Mouse (Mus musculus): Measurements from ENCODE around the gene Art1. TPM values are rescaled to one million over a fixed set of nuclear protein-coding genes. Genes with fewer than 3 reads are reported as not detected.

Art1 gene
- total and polyA plus RNA-seq, 3 experiments: 0.20 to 0.67 (median 0.21) TPM

GRCm38 (mm10) chr7:102109746-102110145 lies 8.2 kb downstream of the Art1 start:
- Histone ChIP-seq H3K79me2 (replicated peaks; ENCODE audit: control insufficient read depth, extremely low read depth, insufficient read depth, poor library complexity, severe bottlenecking) (no peaks in the 10 kb centered on the region), H3K9me3 (replicated peaks; ENCODE audit: low read length) (no peaks in the 10 kb centered on the region), H3K36me3 (replicated peaks in 1 of 2; ENCODE audit: control insufficient read depth in 1 of 2, insufficient read depth in 1 of 2, low read length in 1 of 2) (no peaks in the 10 kb centered on the region), H3K9ac (ENCODE audit: insufficient read depth, low read depth) (no peak overlapping the region), H3K4me1 (ENCODE audit: control insufficient read depth in 1 of 2, insufficient read depth in 2 of 2) (peaks cover 2 to 5% of the 10 kb centered on the region in 2 experiments; a peak in 1 of 4 replicates), H3K4me2 (ENCODE audit: insufficient read depth, low read depth, poor library complexity, severe bottlenecking) (no peak overlapping the region), H3K27me3 (replicated peaks) (no peaks in the 10 kb centered on the region), H3K27ac (ENCODE audit: insufficient read depth, low read depth) (no peak overlapping the region), H3K4me3 (replicated peaks in 1 of 3; ENCODE audit: low read depth in 2 of 3, low read length in 2 of 3, poor library complexity in 1 of 3) (no peak overlapping the region)
- TF ChIP-seq HCFC1 (IDR thresholded peaks at IDR 0.05; ENCODE audit: low read depth, low read length): no peak
- no peak for TF ChIP-seq USF2 (conservative IDR thresholded peaks at IDR 0.05; ENCODE audit: low read depth, low read length)
- no peak for TF ChIP-seq ZMIZ1 (IDR thresholded peaks at IDR 0.05; ENCODE audit: low read depth, low read length)
- TF ChIP-seq EP300 (IDR thresholded peaks at IDR 0.05; ENCODE audit: low read length): no peak
- dilution Hi-C loops (cut with MboI; ENCODE audit: extremely low pct_ligation_motif_present, extremely low pct_unique_long_range_greater_than_20kb, low sequenced_read_pairs) (no loop called here), in situ Hi-C loops (cut with MboI; ENCODE audit: low pct_ligation_motif_present, low pct_unique_long_range_greater_than_20kb, low sequenced_read_pairs) (no loop called here)
- DNase-seq (ENCODE audit: extremely low read depth): no peak

GRCm38 (mm10) chr7:102113151-102113729 lies 11.7 kb downstream of the Art1 start:
- no peak for DNase-seq (ENCODE audit: extremely low read depth)
- Histone ChIP-seq H3K27me3 (replicated peaks) (no peaks in the 10 kb centered on the region), H3K27ac (ENCODE audit: insufficient read depth, low read depth) (no peak overlapping the region), H3K4me3 (replicated peaks in 1 of 3; ENCODE audit: low read depth in 2 of 3, low read length in 2 of 3, poor library complexity in 1 of 3) (no peak overlapping the region), H3K9me3 (replicated peaks; ENCODE audit: low read length) (no peaks in the 10 kb centered on the region), H3K9ac (ENCODE audit: insufficient read depth, low read depth) (no peak overlapping the region), H3K79me2 (replicated peaks; ENCODE audit: control insufficient read depth, extremely low read depth, insufficient read depth, poor library complexity, severe bottlenecking) (no peaks in the 10 kb centered on the region), H3K36me3 (replicated peaks in 1 of 2; ENCODE audit: control insufficient read depth in 1 of 2, insufficient read depth in 1 of 2, low read length in 1 of 2) (peaks cover 0 to 3% of the 10 kb centered on the region in 2 experiments), H3K4me2 (ENCODE audit: insufficient read depth, low read depth, poor library complexity, severe bottlenecking) (no peak overlapping the region), H3K4me1 (ENCODE audit: control insufficient read depth in 1 of 2, insufficient read depth in 2 of 2) (peaks cover 2 to 21% of the 10 kb centered on the region in 2 experiments; a peak in 3 of 4 replicates)
- in situ Hi-C loops (cut with MboI; ENCODE audit: low pct_ligation_motif_present, low pct_unique_long_range_greater_than_20kb, low sequenced_read_pairs): no loop called here
- dilution Hi-C loops (cut with MboI; ENCODE audit: extremely low pct_ligation_motif_present, extremely low pct_unique_long_range_greater_than_20kb, low sequenced_read_pairs): no loop called here
- TF ChIP-seq EP300 (IDR thresholded peaks at IDR 0.05; ENCODE audit: low read length) (no peak), ZKSCAN1 (IDR thresholded peaks at IDR 0.05; ENCODE audit: borderline replicate concordance, low read depth, low read length) (no peak), POLR2A (IDR thresholded peaks at IDR 0.05; ENCODE audit: low read depth, low read length) (no peak), HCFC1 (IDR thresholded peaks at IDR 0.05; ENCODE audit: low read depth, low read length) (no peak), RCOR1 (conservative IDR thresholded peaks at IDR 0.05; ENCODE audit: low read depth, low read length) (no peak), MXI1 (IDR thresholded peaks at IDR 0.05; ENCODE audit: low read depth, low read length) (no peak), E2F4 (IDR thresholded peaks at IDR 0.05; ENCODE audit: insufficient replicate concordance, low read depth, low read length) (no peak), JUND (conservative IDR thresholded peaks at IDR 0.05; ENCODE audit: low read depth, low read length) (no peak), ZC3H11A (IDR thresholded peaks at IDR 0.05; ENCODE audit: low read depth, low read length) (no peak), ZNF384 (IDR thresholded peaks at IDR 0.05; ENCODE audit: low read depth, low read length) (no peak), POLR2AphosphoS2 (IDR thresholded peaks at IDR 0.05; ENCODE audit: low read depth, low read length) (no peak), USF2 (conservative IDR thresholded peaks at IDR 0.05; ENCODE audit: low read depth, low read length) (no peak), USF1 (IDR thresholded peaks at IDR 0.05; ENCODE audit: low read depth, low read length) (no peak), BHLHE40 (IDR thresholded peaks at IDR 0.05; ENCODE audit: low read depth, low read length) (no peak), NRF1 (IDR thresholded peaks at IDR 0.05; ENCODE audit: low read depth, low read length) (no peak)
